Mouse (Mus musculus) neural tube, embryonic 15.5 days (tissue): ENCODE data around the gene Ftcd. TPM values are rescaled to one million over a fixed set of nuclear protein-coding genes. Genes with fewer than 3 reads are reported as not detected.

Source experiments
- polyA plus RNA-seq: library from polyadenylated mRNA; unstranded; fragments of >200 nt; fragmentation: Nextera tagmentation; extraction: Ambion mirVana; gene quantifications from 2 replicates; pipeline ENCODE4 v1.2.1, GENCODE M21; 2015

Gene Ftcd
- polyA plus RNA-seq, 1 experiment from 2014 or later = 0.18 TPM

Other genes starting within 250 kb of the Ftcd start
- 16.8 and 19.7 TPM in 2 replicates for gene Dip2a, start 230.4 kb upstream of the Ftcd start, polyA plus RNA-seq
- not detected in 2 replicates for gene AC141477.1, start 135.2 kb upstream of the Ftcd start, polyA plus RNA-seq
- gene Pcnt, start 132.9 kb upstream of the Ftcd start, polyA plus RNA-seq = 5.9 and 7.2 TPM in 2 replicates
- gene 2610028H24Rik, start 126.6 kb upstream of the Ftcd start, polyA plus RNA-seq = not detected in 2 replicates
- 48.2 and 60.4 TPM in 2 replicates for gene Mcm3ap, start 106.7 kb upstream of the Ftcd start, polyA plus RNA-seq
- gene Ybey, start 106.5 kb upstream of the Ftcd start, polyA plus RNA-seq = 6.1 and 6.8 TPM in 2 replicates
- gene Lss, start 44.1 kb upstream of the Ftcd start, polyA plus RNA-seq = 36.7 and 45.0 TPM in 2 replicates
- gene Spatc1l, start 13.4 kb upstream of the Ftcd start, polyA plus RNA-seq = not detected in 2 replicates
- gene Col6a2, start 48.0 kb downstream of the Ftcd start, polyA plus RNA-seq = 28.5 and 54.7 TPM in 2 replicates
- gene Col6a1, start 150.5 kb downstream of the Ftcd start, polyA plus RNA-seq = 34.3 and 67.0 TPM in 2 replicates